Mouse (Mus musculus): ENCODE measurements around the gene Pxk.

GRCm38 (mm10) chr14:8054310-8055102 lies 43.5 kb upstream of the Pxk start:
- no peak for TF ChIP-seq CTCF (conservative IDR thresholded peaks at IDR 0.05; ENCODE audit: low read length)
- TF ChIP-seq NANOG (IDR thresholded peaks at IDR 0.05; ENCODE audit: borderline replicate concordance, low read length), result no peak

Data from E14TG2a.4 (cell line).